Mouse (Mus musculus) erythroid progenitor cell, adult 5-6 weeks (primary cell): ENCODE measurements around the gene Lmntd2. TPM values are rescaled to one million over a fixed set of nuclear protein-coding genes. Genes with fewer than 3 reads are reported as not detected.

Experiments
- ATAC-seq: replicated peaks from 2 replicates; pipeline ENCODE4 v1.8.0; 2016; ENCODE audit warnings: moderate number of reproducible peaks, mild to moderate bottlenecking, moderate TSS enrichment, inconsistent platforms; ENCODE audit not compliant: poor library complexity, low FRiP score, severe bottlenecking
- total RNA-seq, 2 experiments: library from RNA; stranded (forward) in 1 of 2; stranded (reverse) in 1 of 2; fragments of 150-400 nt in 1 of 2; fragments of 186-747, 209-891 nt in 1 of 2; gene quantifications; 2 replicates each; pipeline versions ENCODE4 v1.2.3 to v1.2.4; 2015 to 2017; ENCODE audit warnings: low replicate concordance in 2 of 2

The Lmntd2 gene
- total RNA-seq, 2 experiments from 2014 or later, result not detected

DNA sequence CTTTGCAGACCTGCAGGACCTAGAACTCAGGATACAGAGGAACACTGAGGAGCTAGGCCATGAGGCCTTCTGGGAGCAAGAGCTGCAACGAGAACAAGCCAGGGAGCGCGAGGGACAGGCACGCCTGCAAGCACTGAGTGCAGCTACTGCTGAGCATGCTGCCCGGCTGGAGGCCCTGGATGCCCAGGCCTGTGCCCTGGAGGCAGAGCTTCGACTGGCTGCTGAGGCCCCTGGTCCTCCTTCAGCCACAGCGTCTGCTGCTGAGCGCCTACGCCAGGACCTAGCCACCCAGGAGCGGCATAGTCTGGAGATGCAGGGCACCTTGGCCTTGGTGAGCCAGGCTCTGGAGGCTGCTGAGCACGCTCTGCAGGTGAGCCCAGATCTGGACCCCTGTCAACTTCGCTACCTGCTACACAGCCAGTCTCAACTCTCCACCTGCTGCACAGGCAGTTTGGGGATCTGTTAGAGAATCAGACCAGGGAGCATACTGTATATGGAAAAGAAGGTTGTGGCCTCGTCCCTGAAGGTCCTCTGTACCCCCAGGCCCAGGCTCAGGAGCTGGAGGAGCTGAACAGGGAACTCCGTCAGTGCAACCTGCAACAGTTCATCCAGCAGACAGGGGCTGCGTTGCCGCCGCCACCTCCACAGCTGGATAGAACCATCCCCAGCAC lies 3.6 kb upstream of the Lmntd2 start:
- no peak for ATAC-seq

GRCm38 (mm10) chr7:141216894-141217293 lies 3.0 kb upstream of the Lmntd2 start:
- ATAC-seq, result no peak

- ATAC-seq, result peak; percentile 15
Observed at GRCm38 (mm10) chr7:141215880-141216733, 2.2 kb upstream of the Lmntd2 start.

DNA sequence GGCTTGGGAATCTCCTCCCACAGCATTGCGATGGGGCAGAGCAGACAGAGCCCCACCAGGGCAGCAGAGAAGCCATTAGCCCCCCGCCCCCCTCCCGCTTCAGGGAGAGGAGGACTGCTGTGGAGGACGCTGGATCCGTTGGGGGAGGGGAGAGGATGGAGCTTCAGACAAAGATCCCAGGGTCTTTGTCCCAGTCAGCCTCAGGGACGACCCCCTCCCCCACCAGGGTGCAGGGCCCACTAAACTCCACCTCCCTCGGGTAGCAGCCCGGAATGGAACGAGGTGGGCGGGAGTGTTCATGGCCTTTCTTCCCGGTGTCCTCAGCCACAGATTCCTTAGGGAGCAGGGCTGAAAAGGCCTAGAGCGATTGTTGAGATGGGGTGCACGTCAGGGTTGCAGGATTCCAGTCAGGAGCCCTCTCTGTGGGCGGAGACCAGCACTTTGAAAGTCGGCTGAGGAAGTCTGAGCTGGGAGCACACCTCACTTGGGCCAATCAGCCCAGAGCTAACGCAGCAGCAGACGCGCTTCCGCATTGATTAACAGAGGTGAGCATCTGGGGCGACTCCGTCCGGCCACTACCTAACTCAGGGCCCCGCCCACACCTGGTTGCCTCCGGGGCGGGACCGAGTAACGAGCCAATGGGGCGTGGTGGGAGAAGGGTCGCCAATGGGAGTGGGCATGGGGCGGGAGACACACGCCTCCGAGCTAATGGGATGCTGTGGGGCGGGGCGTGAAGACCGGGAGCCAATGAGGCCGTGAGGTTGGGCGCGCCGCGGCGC lies 1.4 kb upstream of the Lmntd2 start, which contains the start of gene Rassf7:
Rassf7 (plus strand) TSS at position 760 of the 779 bp plus-strand sequence.
- ATAC-seq, result peak; percentile 88

DNA sequence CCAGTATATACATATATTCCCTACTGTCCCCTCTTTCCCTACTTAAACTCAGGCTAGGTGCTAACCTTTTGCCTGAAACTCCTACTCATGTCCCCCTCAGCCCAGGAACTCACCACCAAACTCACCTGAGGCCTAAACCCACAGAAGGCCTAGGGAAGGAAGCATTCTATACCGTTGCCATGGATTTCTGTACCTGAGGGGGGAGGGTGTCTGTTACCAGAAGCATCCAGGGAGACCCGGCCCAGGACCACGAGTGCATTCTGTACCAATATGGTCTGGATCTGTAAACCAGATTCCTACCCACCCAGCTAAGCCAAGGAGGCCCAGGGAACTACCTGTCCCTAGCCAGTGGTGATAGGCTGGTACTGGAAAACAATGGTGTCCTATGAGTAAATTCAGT lies 430 bp upstream of the Lmntd2 start:
- no peak for ATAC-seq

DNA sequence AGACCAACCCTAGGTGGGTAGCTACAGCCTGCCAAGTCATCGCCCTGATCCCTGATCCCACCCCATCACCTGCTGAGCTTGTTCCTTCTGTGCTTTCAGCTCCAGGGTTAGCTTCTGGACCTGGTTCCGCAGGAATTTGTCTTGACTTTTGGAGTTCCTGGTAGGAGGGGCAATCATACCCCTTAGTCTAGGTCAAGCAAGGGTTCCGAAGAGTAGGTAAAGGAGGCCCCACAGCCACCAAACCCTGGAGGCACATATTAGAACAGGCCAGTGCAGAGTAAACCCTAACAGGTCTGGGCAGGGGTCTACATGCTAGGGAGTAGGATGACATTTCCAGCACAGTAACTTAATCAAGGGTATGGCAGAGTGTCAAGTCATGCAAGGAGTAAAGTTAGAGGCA lies 747 bp downstream of the Lmntd2 start:
- ATAC-seq, result no peak

DNA sequence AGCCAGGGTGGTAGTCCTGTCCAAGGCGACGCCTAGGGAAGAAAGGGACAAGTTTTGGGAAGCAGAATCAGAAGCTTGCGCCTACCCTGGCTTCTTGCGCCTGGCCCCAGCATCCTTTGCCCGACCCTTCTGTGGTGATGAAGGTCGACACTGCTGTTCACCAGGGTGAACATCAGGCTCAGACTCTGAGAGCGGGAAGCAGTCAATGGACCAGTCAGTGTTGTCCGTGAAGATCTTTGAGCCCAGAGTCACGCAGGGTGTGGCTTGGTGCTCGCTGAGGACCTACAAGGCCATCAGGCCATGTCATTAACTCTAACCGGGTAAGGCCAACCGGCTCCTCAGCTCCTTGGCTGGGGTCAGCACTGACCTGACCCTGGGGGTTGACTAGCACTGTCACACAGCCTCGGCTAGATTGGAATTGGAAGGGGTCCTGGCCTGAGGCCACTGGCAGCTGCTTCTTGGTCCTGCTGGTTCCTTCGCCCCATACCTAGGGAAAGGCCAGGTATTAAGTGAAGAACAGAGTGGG lies 3.2 kb downstream of the Lmntd2 start:
- no peak for ATAC-seq

DNA sequence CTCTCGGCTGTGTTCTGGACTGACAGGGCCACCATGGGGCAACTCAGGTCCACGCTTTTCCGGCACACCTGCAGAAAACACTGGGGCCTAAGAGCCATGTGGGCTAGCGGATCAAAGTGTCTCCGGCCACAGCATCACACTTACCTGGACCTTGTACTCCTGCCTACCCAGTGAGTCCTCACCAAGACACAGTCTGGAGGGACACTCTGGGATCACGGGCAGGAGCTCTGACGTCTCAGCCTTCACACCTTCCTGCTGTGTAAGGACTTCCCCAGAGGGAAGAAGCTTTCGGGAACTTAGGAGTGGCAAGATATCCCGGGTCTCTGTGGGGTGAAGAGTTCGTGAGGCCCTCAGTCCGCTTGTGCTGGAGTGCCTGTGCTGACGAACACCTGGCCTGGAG lies 3.7 kb downstream of the Lmntd2 start:
- no peak for ATAC-seq

DNA sequence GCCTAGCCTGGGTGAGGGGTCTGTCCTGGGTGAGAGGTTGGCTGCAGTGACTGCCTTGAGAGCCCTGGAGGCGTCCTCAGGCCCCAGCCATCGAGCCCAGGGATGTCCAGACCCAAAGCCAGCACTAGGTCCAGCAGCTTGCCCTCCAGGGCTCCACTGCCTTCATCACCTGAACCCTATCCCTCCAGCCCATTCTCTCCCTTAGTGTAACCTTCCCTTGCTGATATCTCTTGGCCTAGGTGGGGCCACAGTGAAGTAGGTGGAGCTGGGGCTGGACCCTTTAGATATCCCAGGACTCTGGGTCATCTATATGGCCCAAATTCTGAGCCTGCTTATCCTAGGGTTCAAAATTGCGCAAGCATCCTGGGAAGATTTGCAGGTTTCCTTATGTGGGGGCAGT lies 4.4 kb downstream of the Lmntd2 start:
- ATAC-seq, result peak; percentile 89

DNA sequence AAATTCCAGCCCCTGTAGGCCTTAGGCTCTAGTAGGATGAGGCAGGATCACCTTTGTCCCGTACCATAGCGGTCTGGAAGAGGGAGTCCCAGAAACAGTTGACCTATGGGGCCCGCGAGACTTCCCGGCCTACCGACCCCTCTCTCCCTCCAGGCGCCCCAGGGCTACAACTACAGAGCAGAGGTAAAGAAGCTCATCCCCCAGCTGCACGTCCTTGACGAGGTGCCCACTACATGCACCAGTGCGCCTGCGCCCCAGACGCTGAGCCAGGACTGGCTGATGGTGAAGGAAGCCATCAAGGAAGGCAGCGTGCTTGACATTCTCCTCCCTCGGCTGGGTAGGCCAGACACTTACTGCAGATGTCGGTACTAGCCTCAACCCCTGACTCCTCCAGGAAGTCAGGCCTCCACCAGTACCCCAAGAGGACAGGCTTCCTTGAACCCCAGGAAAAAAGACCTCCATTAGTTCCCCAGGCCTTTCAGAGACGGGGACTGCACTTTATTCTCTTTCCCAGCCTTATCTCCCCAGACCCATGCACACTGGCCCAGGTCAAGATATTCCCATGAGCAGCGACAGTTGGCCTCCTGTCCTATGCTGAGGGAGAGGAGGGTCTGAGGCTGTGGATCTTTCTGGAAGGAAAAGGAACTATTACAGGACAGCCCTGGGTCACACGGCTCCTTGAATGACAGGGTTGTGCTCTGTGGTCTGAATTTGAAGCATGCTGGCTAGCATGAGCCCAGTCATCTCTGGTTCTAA lies 7.5 kb downstream of the Lmntd2 start:
- ATAC-seq, result no peak

- ATAC-seq, result no peak
Observed at GRCm38 (mm10) chr7:141205504-141205903, 8.4 kb downstream of the Lmntd2 start.

DNA sequence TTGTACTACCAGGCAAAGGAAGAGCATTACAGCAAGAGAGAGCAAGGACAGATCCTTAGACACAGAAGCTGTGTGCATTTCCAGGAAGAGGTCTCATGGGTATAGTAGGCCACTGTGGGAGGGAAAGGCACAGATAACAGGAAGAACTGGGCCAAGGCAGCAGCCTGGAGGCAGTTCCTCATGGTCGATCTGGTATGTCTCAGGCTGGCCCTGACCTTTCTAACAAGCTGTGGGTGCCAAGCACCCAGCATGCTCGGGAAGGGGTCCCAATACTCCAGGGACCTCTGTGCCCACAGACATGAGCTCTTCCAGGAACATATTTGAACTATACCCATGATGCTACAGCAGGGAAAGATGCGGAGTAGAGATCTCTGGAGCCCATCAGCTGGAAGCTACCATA lies 9.3 kb downstream of the Lmntd2 start:
- ATAC-seq, result no peak

GRCm38 (mm10) chr7:141198121-141198520 lies 15.8 kb downstream of the Lmntd2 start:
- ATAC-seq, result no peak

GRCm38 (mm10) chr7:141196619-141197282 lies 17.1 kb downstream of the Lmntd2 start:
- ATAC-seq, result no peak

DNA sequence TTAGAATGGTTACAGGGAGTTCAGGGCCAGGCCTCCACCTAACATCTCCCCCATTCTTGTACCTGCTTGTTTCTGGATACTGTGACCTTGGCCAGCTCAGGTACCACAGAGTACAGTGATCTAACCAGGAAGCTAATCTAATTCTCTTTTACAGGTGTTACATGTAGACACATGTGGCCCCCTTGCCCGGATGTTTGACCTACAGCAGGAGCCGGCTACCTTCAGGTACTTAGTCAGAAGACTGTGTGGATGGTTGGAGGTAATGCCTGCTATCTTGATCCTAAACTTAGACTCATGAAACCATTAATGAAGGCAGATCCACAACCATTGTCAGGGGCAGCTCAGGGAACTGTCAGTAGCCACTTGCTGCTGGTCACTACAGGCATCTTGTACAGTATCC lies 18.1 kb downstream of the Lmntd2 start:
- no peak for ATAC-seq

- peak; percentile 62 for ATAC-seq
Observed at GRCm38 (mm10) chr7:141194830-141195229, 19.1 kb downstream of the Lmntd2 start.

DNA sequence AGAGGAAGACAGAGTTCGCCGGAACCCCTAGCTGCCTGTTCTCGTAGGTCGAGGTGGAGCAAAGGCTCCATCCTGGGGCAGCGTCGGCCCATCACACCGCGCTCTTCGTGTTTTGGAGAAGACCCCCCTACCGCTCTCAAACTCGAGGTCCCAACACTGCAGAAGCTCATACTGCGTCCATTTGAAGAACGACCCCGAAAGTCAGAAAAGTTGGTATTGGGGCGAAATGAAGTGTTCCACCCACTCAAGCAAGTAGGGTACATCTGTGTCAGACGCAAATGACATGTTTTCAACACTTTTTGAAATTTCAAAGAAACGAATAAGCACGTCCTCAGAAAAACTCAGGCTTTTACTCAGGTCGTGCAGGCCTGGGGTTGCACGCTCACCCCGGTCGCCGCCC lies 19.5 kb downstream of the Lmntd2 start:
- no peak for ATAC-seq

DNA sequence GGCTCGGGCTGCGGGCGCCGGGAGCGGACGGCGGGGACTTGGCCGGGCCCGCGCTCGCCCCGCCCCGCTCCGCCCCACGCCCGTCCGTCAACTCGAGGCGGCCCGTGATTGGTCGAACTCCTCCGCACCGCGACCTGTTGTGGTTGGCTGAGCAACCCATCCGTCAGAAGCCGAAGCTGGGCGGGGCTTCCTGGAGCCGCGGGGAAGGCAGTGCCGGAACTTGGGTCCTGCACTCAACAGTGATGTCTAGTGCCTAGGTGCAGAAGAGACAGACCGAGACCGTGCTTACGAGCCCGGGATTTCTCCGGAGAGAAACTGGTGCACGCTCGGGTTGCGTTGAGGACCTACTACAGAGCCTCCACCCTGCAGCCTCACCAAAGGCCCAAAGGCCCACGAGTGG lies 19.9 kb downstream of the Lmntd2 start, which contains the start of the genes Hras and Lrrc56:
Hras (minus strand) TSS at position 58 of the 400 bp plus-strand sequence.
Lrrc56 (plus strand) TSS at position 210 of the 400 bp plus-strand sequence.
- peak; percentile 85 for ATAC-seq

DNA sequence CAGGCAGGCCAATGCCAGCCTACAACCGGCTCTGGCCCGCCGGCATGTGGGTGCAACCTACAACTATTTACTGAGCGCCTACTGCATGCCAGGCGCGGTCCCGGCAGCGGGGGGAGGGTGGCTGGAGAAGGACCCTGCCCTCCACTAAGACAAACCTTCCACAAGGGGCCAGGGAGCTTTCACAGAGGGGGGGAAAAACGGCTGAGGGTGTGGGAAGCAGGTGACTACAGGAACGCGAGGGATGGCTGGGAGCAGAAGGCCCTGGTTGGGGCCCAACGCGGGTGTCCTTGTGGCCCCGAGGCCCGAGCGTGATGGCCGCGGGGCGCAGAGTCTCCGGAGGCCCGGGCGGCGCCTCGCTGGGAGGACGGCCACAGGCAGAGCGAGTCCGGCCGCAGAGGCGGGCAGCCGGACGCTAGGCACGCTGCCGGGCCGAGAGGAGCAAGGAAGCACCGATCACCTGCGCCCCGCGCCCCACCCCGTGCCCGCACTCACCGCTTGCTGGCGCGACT lies 20.5 kb downstream of the Lmntd2 start:
- ATAC-seq, result peak; percentile 21
